Mouse (Mus musculus): ENCODE data around the gene Zkscan7. TPM values are rescaled to one million over a fixed set of nuclear protein-coding genes. Genes with fewer than 3 reads are reported as not detected.

Gene Zkscan7
- polyA plus RNA-seq, 1 experiment from 2014 or later = 2.5 TPM

GRCm38 (mm10) chr9:122902717-122903535 is 17.4 kb downstream of the Zkscan7 start:
- Histone ChIP-seq H3K27me3 (replicated peaks) (no peaks in the 10 kb centered on the region), H3K9me3 (replicated peaks) (peaks cover 6% of the 10 kb centered on the region), H3K27ac (ENCODE audit: poor library complexity, severe bottlenecking) (no peak overlapping the region), H3K36me3 (peaks cover 9% of the 10 kb centered on the region), H3K4me3 (peak overlapping the region; percentile 60), H3K9ac (peak overlapping the region; percentile 69), H3K4me2 (peak overlapping the region; percentile 77), H3K4me1 (replicated peaks) (no peaks in the 10 kb centered on the region)
- ATAC-seq (ENCODE audit: insufficient number of reproducible peaks, low FRiP score) = peak; percentile 88
- 15% methylated on average over 32 of the region's 32 CpGs for WGBS

- WGBS = 17% methylated on average over 3 of the region's 3 CpGs
- H3K4me3 ChIP-seq = peak overlapping the region; percentile 83
- H3K27ac ChIP-seq (ENCODE audit: poor library complexity, severe bottlenecking) = no peak overlapping the region
- H3K4me2 ChIP-seq = peak overlapping the region; percentile 68
- H3K4me1 ChIP-seq (replicated peaks) = peaks cover 3% of the 10 kb centered on the region
- no peak overlapping the region for H3K9ac ChIP-seq
- H3K9me3 ChIP-seq (replicated peaks) = no peaks in the 10 kb centered on the region
- H3K36me3 ChIP-seq = peaks cover 27% of the 10 kb centered on the region
- no peak for ATAC-seq (ENCODE audit: insufficient number of reproducible peaks, low FRiP score)
- H3K27me3 ChIP-seq (replicated peaks) = peaks cover 2% of the 10 kb centered on the region; the same call in 1 of the 2 replicates
Observed at GRCm38 (mm10) chr9:122922436-122922835, 37.0 kb downstream of the Zkscan7 start.

GRCm38 (mm10) chr9:122922936-122923381 is 37.5 kb downstream of the Zkscan7 start, which contains the start of gene Zfp105:
Gene Zfp105 (plus strand): TSS chr9:122923072.
- H3K4me2 ChIP-seq = peak within 1 kb of the TSS; percentile 68
- ATAC-seq (ENCODE audit: insufficient number of reproducible peaks, low FRiP score) = peak; percentile 92
- peak within 1 kb of the TSS; percentile 83 for H3K4me3 ChIP-seq
- peaks cover 2% of the 10 kb centered on the region; the same call in 1 of the 2 replicates for H3K27me3 ChIP-seq (replicated peaks)
- H3K27ac ChIP-seq (ENCODE audit: poor library complexity, severe bottlenecking) = peak within 1 kb of the TSS; percentile 22
- peaks cover 3% of the 10 kb centered on the region for H3K4me1 ChIP-seq (replicated peaks)
- no peaks in the 10 kb centered on the region for H3K9me3 ChIP-seq (replicated peaks)
- WGBS = under 1% methylated on average over 43 of the region's 43 CpGs
- H3K36me3 ChIP-seq = peaks cover 32% of the 10 kb centered on the region
- H3K9ac ChIP-seq = peak within 1 kb of the TSS; percentile 91

GRCm38 (mm10) chr9:122928915-122929314 is 43.4 kb downstream of the Zkscan7 start:
- Histone ChIP-seq H3K27ac (ENCODE audit: poor library complexity, severe bottlenecking) (no peak overlapping the region), H3K4me1 (replicated peaks) (peaks cover under 1% of the 10 kb centered on the region), H3K27me3 (replicated peaks) (no peaks in the 10 kb centered on the region), H3K9me3 (replicated peaks) (peaks cover 15% of the 10 kb centered on the region), H3K9ac (no peak overlapping the region), H3K4me2 (no peak overlapping the region), H3K36me3 (peaks cover 72% of the 10 kb centered on the region), H3K4me3 (no peak overlapping the region)
- 77% methylated on average over 3 of the region's 3 CpGs for WGBS
- ATAC-seq (ENCODE audit: insufficient number of reproducible peaks, low FRiP score) = no peak

Other genes starting within 250 kb of the Zkscan7 start
- not detected in 2 replicates for gene Topaz1, start 138.3 kb upstream of the Zkscan7 start, polyA plus RNA-seq (2016; fragmentation: Nextera tagmentation; extraction: Ambion mirVana)
- 4.6 and 5.5 TPM in 2 replicates for gene Tcaim, start 80.1 kb upstream of the Zkscan7 start, polyA plus RNA-seq (2016; fragmentation: Nextera tagmentation; extraction: Ambion mirVana)
- gene Gm35549, start 41.6 kb upstream of the Zkscan7 start, polyA plus RNA-seq (2016; fragmentation: Nextera tagmentation; extraction: Ambion mirVana) = 0.58 TPM in 1 of 2 replicates, not detected in the other
- gene Zfp445, start 19.7 kb upstream of the Zkscan7 start, polyA plus RNA-seq (2016; fragmentation: Nextera tagmentation; extraction: Ambion mirVana) = 59.0 and 60.3 TPM in 2 replicates
- gene Zfp105, start 37.4 kb downstream of the Zkscan7 start, polyA plus RNA-seq (2016; fragmentation: Nextera tagmentation; extraction: Ambion mirVana) = 12.0 and 14.0 TPM in 2 replicates
- 21.8 and 23.2 TPM in 2 replicates for gene 1110059G10Rik, start 65.3 kb downstream of the Zkscan7 start, polyA plus RNA-seq (2016; fragmentation: Nextera tagmentation; extraction: Ambion mirVana)
- 27.5 and 32.6 TPM in 2 replicates for gene Kif15, start 65.4 kb downstream of the Zkscan7 start, polyA plus RNA-seq (2016; fragmentation: Nextera tagmentation; extraction: Ambion mirVana)
- gene Tmem42, start 135.6 kb downstream of the Zkscan7 start, polyA plus RNA-seq (2016; fragmentation: Nextera tagmentation; extraction: Ambion mirVana) = 16.8 and 18.7 TPM in 2 replicates
- gene Tgm4, start 149.0 kb downstream of the Zkscan7 start, polyA plus RNA-seq (2016; fragmentation: Nextera tagmentation; extraction: Ambion mirVana) = 0.33 and 0.60 TPM in 2 replicates
- gene Zdhhc3, start 227.5 kb downstream of the Zkscan7 start, polyA plus RNA-seq (2016; fragmentation: Nextera tagmentation; extraction: Ambion mirVana) = 62.2 and 64.5 TPM in 2 replicates
- gene Exosc7, start 227.5 kb downstream of the Zkscan7 start, polyA plus RNA-seq (2016; fragmentation: Nextera tagmentation; extraction: Ambion mirVana) = 69.6 and 71.3 TPM in 2 replicates

Data from heart, embryonic 12.5 days (tissue).